Mouse (Mus musculus) hindlimb bud, embryonic 11.5 days (tissue): ENCODE measurements at regions not wholly inside any gene's neighbourhood (a gene's known extent, or its start where the extent isn't known, plus 50 kb on each side); places are given as distances from the start of the nearest gene placed in this dataset.

Experiments
- DNase-seq: peaks from one replicate; pipeline ENCODE4 v3.0.0-alpha.2; 2012; ENCODE audit warnings: low read depth, low spot score; ENCODE audit errors: extremely low spot score

DNA sequence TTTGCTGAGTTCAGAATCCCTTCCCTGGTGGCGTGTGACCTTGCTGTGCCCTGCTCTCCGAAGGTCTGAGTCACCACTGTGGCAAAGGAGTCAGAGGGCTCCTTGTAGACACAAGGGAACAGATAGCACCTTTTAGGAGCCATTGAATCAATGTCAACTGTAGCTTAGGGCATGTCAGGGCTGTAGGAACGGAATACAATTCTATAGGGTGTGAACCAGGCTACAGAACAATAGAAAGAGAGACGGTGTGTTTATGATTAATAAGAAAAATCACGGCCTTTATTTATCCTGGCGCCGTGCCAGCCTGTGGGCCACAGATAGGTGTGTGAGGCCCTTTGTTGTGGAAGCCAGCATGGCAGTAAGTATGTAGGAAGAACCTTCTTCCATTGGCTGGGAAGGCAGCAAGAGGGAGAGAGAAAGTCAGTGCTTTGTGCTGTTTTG is 228.4 kb upstream of the Foxq1 start:
- DNase-seq = no peak

DNA sequence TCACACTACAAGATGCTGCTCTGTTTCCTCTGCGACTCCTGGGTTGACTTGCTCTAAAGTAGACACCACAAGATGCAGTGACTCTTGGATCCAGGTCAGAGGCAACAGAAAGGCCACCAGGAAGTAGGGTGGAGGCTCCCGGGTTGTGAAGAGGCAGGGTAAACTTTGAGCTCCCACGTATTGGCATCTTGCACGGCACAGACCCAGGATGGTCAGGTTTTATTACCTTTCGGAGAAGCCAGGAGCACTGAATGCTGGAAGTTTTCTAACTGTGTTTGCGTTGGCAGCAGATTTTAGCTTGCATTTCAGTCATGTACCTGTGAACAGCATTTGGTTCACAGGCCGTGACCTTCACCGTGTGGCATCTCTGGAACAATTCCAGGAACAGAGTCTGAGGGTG is 227.2 kb upstream of the Foxq1 start:
- DNase-seq = no peak

DNA sequence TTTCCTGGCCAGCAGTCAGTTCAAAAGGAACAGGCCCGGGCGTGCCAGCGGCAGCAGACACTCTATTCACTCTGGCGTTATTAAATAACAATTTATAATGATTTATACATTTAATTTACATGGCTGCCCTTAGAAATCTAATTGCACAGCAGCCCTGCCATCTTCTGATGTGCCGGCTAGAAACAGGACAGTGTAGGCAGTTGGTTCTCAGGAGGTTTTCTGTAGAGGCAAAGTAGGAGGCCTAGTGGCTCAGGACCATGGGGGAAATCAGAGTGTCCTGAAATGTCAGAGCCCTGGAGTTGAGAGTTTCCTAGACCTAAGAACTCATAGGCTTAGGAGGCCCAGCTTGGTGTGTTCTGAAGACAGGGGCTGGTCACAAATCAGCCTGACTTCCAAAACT is 225.2 kb upstream of the Foxq1 start:
- DNase-seq = no peak

DNA sequence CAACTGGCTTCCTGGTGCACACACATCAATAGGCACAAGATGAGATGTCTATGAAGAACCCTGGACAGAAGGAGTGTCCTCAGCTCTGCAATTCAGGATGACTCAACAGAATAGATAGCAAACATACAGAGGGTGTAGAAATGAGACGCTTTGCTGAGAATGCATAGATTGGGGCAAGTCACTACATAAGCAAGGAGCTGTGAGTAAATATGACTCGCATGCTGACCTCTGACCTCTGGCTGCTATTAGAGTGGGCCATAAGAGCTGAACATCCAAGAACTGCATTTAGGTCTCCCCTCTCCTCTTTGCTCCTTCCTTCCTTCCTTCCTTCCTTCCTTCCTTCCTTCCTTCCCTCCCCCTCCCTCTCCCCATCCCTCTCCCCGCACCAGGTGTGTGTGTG is 221.0 kb upstream of the Foxq1 start:
- no peak for DNase-seq

DNA sequence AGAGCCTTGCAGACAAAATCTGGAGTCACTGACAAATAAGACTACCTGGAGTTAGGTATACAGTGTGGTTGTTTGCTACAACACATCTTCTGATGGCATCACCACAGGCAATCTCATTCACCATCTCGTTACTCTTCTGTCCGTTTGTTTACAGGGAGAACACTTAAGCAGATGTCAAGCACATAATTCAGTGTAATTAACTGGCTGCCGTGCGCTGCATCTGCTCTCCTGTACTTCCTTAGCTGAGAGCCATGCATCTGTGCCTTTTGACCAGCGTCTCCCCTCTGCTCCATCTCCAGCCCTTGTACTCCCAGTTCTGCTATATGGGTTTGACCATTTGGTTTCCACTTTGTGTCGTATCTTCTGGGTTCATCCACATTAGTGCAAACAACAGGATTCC is 218.3 kb upstream of the Foxq1 start:
- DNase-seq = no peak

DNA sequence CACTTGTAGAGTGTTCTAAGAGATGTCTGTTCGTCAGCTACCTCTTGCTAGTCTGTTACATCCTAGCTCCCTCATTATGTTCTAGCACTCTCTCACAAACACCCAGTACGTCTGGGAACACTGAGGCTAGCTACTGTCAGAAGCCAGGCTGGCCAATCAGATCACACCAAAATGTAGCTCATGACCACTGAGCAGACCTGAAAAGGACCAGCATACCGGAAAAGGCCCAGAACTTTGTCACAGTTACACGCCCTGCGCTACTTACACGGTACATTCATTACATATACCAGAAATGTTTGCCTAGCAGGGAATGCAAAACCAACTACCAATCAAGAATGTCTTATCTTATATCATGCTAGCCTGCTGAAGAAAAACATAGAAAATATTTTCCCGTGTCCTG is 216.5 kb upstream of the Foxq1 start:
- no peak for DNase-seq

DNA sequence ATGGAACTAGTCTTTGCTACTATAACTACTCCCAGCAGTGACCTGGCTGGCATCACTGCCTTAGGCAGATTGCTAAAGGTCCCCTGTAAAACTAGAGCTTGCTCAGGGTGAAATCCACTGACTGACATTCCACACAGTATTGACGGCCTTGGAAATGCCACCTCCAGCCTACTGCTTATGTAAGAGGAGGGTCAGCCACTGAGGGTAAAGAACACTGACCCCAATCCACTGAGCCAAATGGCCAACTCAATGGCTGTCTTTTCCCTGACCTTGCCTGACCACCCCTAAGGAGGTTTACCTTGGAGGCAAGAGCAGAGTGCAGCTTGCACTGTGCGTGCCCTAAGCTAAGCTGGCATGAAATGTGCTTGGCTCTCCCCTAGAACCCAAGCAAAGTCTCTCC is 216.0 kb upstream of the Foxq1 start:
- DNase-seq = no peak

DNA sequence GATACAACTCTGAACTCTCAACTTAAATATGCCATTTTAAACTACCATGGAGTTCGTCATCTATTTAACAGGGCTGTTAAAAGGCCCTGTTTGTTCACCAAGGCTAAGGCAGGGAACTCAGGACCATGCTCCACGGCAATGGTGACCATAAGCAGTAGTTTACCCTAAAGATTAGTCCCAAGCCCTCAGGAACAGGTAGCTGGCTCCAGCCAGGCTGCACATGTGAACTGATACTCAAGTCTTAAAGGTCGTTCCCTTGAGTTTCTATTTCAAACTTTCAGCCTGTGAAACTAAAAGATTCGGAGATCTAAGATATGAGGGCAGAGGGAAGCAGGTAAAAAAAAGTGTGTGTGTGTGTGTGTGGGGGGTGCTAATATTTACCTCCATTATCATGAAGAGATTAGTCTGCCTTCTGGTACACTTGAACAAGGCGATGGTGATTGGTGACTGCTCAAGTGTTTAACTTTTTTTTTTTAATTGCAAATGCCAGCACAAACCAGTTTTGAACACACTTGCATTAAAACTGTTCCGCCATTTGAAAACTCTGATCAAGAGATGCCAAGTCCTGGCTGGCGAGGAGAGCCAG is 215.5 kb upstream of the Foxq1 start:
- DNase-seq = no peak

DNA sequence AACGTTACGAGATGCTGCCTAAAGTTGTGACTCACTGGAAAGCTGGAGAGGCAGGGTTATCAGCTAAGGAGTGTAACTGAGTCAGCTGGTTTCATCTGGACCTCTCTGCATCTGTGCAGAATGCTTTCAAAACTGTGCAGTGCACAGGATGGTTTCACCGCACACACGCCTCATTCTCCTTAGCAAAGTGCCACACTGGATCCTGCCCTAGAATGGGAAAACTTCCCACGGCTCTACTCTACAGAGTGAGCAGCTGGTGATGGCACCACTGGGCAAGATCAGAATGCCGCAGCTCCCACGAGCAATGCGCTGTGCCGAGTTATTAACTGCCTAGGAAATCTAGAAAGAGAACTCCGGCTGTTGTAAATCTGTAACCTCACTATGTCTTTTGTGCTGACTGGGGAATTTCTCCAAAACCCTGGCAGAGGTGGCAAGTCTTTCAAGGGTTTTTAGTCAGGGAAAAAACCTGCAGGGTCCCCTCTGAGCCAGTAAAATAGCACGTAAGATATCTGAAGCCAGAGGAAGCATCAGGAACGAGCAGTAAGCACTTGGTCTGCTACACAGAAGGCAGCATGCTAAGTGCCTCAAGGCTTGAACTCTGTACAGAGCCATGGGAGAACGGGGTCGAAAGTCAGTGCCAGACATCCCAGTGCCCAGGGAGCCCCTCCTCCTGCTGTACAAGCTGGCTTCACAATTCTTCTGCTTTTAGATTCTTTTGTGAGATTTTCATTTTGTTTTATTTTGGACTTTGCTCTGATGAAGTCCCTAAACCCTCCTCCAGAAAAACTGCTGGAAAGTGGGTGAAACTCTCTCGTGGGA is 214.4 kb upstream of the Foxq1 start:
- DNase-seq = no peak

DNA sequence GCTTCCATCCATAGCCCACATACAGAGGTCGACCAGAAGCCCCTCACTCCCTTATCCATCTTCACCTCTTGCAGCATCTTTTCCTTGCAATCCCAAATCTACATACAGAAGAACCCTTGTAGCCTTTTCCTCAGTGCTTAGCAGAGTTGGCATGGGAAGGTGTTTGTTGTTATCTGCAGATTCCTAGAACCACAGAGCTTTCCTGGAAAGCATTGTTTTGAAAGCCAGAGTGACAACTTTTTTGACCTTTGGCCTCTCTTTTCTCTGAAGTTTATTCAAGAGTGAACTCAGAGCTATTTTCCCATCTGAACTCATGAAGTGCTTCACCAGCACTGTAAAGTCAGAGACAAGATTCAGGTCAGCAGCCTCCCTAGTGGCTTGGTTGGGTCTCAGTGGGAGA is 209.7 kb upstream of the Foxq1 start:
- DNase-seq = no peak

DNA sequence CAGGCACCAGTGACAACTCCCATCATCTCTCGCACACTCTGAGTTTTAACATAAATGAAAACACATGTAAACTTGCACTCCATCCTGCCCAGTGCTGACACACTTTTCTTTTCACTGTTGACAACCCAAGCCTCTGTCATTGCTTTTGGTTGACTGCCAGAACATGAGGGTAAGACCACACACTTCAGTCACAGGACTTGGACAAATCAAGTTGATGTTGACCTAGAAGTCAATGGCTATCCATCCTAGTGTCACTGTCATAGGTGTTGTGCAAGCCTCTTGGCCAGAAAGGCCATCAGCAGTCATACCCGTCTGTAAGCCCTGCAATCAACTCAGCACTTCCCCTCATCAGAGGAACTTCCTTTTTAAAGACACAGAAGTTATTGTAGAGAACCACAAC is 208.9 kb upstream of the Foxq1 start:
- DNase-seq = no peak

DNA sequence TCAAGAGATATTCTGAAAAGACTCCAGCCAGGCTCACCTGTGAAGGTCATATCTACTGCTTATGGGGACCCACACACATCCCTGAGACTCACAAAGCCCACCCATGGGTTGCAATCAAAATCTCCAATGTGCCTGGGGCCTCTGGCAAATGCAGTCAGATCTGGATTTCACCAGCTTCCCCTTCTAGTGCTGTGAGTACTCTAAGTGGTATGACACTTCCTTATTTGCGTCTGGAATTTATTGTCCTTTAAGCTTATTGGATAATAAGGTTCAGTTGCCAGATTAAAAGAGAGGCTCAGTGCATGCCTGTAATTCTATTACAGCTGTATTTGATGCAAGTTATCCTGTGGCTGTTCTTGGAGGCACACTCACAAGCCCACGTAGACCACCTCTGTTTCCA is 206.3 kb upstream of the Foxq1 start:
- DNase-seq = no peak

DNA sequence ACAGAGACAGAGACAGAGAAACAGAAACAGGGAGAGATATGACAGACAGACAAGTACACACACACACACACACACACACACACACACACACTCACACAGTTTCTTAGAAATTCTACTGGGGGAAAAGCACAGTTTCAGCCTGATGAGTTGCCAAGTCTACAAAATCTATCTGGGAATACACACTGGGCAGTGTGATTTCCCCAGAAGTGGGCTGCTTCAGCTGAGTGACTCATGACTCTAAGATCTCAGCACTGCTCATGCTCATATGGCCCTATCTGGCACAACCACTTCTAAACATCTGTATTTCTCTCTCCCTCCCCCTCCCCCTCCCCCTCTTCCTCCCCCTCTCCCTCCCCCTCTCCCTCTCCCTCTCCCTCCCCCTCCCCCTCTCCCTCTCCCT is 204.5 kb upstream of the Foxq1 start:
- DNase-seq = no peak

DNA sequence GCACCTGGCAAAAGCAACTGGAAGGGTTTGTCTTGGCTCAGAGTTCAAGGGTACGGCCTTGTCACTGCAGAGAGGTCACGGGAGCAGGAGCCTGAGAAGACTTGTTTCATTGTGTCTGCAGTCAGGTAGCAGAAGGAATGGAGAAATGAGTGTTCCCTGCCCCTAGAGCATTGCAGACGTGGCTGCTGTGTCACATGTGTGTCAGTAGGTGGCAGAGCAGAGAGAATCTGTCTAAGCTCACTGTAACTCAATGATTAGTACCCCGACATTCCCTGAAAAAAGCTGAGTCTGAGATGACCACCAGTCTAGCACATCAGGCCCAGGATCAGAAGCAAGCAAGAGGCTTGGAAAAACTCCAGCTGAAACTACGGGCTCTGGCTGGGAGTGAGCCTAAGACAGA is 203.1 kb upstream of the Foxq1 start:
- no peak for DNase-seq

DNA sequence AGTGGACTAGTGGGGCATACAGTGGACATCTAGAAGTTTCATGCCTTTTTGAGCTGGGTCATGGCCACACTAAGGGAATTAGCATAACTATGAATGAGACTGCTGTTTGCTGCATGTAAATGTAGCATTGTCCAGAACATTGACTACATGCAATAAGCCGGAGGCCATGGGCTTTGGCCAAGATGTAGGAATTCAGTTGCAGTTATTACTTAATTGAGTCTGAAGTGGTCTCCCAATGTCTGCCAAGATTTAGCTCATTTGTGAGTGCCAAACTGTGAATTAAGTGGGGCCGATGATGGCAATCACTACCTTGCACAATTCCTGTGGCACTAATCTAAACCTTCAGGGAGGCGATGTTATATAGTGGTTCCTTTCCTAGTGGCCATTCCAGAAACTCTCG is 196.6 kb upstream of the Foxq1 start:
- no peak for DNase-seq

DNA sequence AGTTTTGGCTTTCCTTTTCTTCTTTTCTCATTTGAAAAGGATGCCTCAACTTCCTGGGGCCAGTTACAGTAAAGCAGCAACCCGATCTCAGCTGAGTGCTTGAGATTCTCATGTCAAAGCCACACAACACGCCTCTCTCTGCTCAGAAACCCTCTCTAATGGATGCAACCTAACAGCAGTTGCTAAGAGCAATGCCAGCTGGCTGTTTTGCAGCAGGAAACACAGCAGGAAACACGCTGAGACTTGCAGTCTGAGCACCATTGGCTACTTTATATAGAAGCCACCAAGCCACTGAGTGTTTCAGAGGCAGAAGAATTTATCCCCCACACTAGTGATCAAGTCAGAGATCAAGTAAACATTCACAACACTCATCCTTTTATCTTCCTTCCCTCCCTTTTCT is 193.5 kb upstream of the Foxq1 start:
- DNase-seq = no peak

DNA sequence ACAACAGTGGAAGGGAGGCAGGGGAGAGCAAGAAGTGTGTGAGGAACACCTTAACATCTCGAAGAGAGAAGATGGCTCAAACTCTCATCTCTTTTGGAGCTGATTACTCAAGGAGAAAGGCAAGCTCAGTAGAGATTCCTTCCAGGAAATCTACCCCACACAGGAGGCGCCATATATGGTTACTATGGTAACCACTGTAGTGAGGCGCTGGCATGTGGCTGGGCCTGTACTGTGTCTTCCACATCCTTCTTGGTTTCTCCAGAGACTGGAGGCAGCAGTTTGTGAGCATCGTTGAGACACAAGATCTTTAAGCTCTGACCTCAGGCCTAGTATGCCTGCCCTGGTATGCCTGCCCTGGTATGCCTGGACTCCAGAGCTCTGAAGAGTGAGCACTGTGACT is 191.6 kb upstream of the Foxq1 start:
- no peak for DNase-seq

DNA sequence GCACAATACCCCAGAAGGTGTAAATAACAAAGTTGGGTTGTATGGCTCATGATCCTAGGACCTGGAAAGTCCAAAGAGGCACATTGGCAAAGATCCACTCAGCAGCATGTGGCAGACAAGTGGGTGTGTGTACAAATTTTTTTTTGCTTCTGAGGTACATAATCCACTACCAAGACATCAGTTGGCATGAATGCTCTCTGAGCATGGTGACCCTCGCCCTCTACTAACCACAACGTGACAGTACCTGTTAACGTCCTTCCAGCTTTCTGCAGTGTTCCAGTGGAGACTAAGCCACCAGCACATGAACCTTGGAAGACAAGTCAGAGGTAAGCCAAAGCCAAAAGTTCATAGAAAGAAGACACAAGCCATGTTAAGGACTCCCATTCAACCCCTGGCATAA is 188.7 kb upstream of the Foxq1 start:
- no peak for DNase-seq

DNA sequence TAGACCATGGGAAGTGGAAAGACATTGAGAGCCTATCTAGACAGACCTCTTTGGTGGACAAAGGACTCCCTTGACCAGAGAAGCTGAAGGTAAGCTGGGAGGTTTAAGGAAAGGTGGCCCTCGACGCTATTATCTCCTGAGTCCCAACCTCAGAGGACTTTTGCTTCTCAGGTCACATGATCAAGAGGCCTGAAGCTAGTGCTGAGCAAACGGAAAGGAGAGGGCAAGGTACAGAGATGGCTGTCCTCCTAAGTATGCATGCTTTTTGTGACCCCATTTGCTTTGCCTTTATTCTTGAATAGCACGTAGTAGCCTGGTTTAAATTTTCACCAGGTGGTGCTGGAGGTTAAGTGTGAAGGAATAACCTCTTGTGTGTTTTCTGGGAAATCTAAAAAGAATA is 186.8 kb upstream of the Foxq1 start:
- DNase-seq = no peak

DNA sequence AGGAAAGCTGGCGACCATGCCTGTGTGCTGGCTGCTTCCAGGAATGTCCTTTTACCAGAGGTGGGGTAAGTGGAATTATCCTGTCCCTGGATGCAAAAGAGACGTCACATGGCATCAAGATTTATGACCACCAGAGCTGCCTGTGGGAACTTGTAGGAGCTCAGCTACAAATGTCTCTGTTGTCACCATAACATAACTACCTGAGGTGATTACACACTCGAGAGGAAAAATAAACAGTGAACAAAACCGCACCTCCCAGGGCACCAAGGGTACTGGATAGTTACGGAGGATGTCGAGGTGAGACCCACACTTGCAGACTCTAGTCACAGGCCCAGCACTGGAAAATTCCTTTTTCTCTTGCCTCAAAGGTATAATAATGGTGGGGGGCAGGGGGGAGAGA is 185.1 kb upstream of the Foxq1 start:
- DNase-seq = no peak

DNA sequence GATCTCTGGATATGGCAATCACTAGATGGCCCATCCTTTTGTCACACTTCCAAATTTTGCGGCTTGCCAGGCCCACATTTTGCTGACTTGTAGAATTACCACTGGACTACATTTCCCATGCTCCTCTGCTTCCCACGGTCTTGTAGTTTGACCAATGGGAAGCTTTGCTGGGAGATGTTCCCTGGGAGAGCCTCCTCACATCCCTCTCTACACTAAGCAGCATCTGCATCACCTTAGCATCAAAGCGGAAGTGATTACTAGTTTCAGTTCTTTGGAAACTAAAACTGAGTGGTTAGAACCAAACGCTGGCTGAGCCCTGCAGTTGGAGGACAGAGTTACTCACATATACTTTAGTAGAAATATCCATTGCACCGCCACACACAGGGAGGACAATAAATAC is 181.9 kb upstream of the Foxq1 start:
- DNase-seq = no peak

DNA sequence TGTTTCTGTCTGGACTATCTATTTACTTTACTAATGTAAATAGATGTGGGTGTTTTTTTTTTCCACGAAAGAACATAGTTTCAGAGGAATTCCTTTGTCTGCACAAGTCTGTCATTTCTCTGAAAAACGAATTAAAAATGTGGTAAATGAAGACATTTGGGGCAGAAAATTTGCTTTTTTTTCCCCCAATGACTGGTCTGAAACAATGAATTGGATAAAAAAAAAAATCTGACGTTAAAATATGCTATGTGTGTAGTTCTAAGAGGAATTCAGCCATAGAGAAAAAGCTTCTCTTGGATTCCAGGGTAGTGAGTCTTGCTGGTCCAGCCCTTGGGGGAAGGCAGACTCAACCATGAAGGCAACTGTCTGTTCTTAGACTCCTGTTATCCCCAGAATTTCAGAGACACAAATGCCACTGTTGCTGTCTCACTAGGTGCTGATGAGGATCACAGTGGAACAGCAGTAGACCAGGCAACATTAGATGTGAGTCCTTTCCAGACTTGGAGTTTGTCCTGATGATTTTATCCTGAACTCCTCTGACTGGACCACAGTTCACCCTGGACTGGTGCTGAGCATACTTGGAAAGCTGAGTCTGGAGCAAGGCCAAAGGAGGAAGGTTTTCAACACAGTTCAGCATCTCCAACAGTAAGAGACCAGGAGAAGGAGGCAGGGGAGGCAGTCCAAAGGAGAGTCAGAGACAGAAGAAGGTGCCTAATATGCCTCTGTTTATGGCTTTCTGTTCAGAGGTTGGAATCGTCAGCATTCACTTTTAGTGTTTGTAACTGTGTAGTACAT is 162.3 kb upstream of the Foxq1 start:
- no peak for DNase-seq
